Mouse (Mus musculus): Measurements from ENCODE around the gene Cltc. TPM values are rescaled to one million over a fixed set of nuclear protein-coding genes. Genes with fewer than 3 reads are reported as not detected.
"Not testable (repeated sequence)": the region's sequence is repeated elsewhere in the genome, so short reads cannot be mapped to it uniquely, and the experiment has no call there.

Gene Cltc
- polyA plus RNA-seq, 1 experiment: 453 TPM

DNA sequence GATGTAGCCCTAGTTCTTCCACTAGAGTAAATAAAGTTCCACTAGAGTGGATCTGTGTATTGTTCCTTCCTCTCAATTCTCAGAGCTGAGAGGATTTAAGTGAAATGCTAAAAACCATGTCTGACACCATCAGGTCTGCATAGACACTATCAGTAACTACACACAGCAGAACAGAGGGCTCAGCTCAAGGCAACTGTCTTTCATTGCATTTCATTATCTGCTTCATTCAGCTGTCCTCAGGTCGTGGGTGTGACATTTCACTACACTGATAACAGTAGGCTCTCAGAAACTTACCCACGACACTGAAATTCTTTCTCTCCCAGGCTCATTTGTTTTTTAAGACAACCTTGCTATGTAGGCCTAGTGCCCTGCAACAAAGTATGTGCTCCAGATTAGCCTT is 14.8 kb downstream of the Cltc start:
- Histone ChIP-seq H3K4me1 (ENCODE audit: control insufficient read depth, insufficient read depth, low read length) (peaks cover 3% of the 10 kb centered on the region), H3K27me3 (ENCODE audit: control insufficient read depth, insufficient read depth, low read length, poor library complexity, severe bottlenecking) (no peaks in the 10 kb centered on the region), H3K36me3 (ENCODE audit: control insufficient read depth, insufficient read depth, low read length, poor library complexity, severe bottlenecking) (no peaks in the 10 kb centered on the region; the same call in 1 of the 2 replicates), H3K4me3 (ENCODE audit: low read depth, low read length) (no peak overlapping the region), H3K9me3 (replicated peaks; ENCODE audit: control insufficient read depth, insufficient read depth, low read length, poor library complexity, severe bottlenecking) (no peaks in the 10 kb centered on the region), H3K27ac (ENCODE audit: insufficient read depth, low read length) (no peak overlapping the region), H3K9ac (ENCODE audit: low read depth, poor library complexity, severe bottlenecking) (no peak overlapping the region)
- no peak for TF ChIP-seq POLR2A (IDR thresholded peaks at IDR 0.05; ENCODE audit: insufficient read depth, low read length)

GRCm38 (mm10) chr11:86741505-86741904 is 15.9 kb downstream of the Cltc start:
- Histone ChIP-seq H3K36me3 (ENCODE audit: control insufficient read depth, insufficient read depth, low read length, poor library complexity, severe bottlenecking) (peaks cover 5% of the 10 kb centered on the region), H3K27ac (ENCODE audit: insufficient read depth, low read length) (no peak overlapping the region), H3K4me3 (ENCODE audit: low read depth, low read length) (no peak overlapping the region), H3K4me1 (ENCODE audit: control insufficient read depth, insufficient read depth, low read length) (peaks cover 3% of the 10 kb centered on the region), H3K9ac (ENCODE audit: low read depth, poor library complexity, severe bottlenecking) (no peak overlapping the region), H3K9me3 (replicated peaks; ENCODE audit: control insufficient read depth, insufficient read depth, low read length, poor library complexity, severe bottlenecking) (no peaks in the 10 kb centered on the region), H3K27me3 (ENCODE audit: control insufficient read depth, insufficient read depth, low read length, poor library complexity, severe bottlenecking) (no peaks in the 10 kb centered on the region)
- TF ChIP-seq CTCF (IDR thresholded peaks at IDR 0.05; ENCODE audit: low read depth, low read length) (no peak), EP300 (IDR thresholded peaks at IDR 0.05; ENCODE audit: insufficient read depth, low read depth, low read length) (no peak), POLR2A (IDR thresholded peaks at IDR 0.05; ENCODE audit: insufficient read depth, low read length) (no peak)

DNA sequence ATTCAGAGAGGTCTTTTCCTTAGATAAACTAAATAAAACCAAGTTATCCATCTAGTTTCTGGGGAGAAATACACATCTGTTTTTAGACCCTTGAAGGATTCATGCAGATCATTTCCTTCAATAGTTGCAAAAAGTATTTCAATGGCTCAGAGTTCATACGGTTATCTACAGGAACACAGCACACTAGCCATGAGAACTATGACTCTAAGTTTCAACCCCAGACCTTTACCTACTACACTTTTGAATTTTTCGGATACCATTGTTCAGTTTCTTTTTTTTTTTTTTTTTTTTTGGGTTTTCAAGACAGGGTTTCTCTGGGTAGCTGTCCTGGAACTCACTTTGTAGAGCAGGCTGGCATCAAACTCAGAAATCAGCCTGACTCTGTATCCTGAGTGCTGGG is 17.9 kb downstream of the Cltc start:
- Histone ChIP-seq H3K4me1 (ENCODE audit: control insufficient read depth, insufficient read depth, low read length) (peaks cover 3% of the 10 kb centered on the region), H3K9me3 (replicated peaks; ENCODE audit: control insufficient read depth, insufficient read depth, low read length, poor library complexity, severe bottlenecking) (no peaks in the 10 kb centered on the region), H3K9ac (ENCODE audit: low read depth, poor library complexity, severe bottlenecking) (no peak overlapping the region), H3K27ac (ENCODE audit: insufficient read depth, low read length) (no peak overlapping the region), H3K36me3 (ENCODE audit: control insufficient read depth, insufficient read depth, low read length, poor library complexity, severe bottlenecking) (peaks cover 16% of the 10 kb centered on the region), H3K4me3 (ENCODE audit: low read depth, low read length) (no peak overlapping the region), H3K27me3 (ENCODE audit: control insufficient read depth, insufficient read depth, low read length, poor library complexity, severe bottlenecking) (no peaks in the 10 kb centered on the region)
- TF ChIP-seq EP300 (IDR thresholded peaks at IDR 0.05; ENCODE audit: insufficient read depth, low read depth, low read length) (no peak), POLR2A (IDR thresholded peaks at IDR 0.05; ENCODE audit: insufficient read depth, low read length) (no peak), CTCF (IDR thresholded peaks at IDR 0.05; ENCODE audit: low read depth, low read length) (no peak)

DNA sequence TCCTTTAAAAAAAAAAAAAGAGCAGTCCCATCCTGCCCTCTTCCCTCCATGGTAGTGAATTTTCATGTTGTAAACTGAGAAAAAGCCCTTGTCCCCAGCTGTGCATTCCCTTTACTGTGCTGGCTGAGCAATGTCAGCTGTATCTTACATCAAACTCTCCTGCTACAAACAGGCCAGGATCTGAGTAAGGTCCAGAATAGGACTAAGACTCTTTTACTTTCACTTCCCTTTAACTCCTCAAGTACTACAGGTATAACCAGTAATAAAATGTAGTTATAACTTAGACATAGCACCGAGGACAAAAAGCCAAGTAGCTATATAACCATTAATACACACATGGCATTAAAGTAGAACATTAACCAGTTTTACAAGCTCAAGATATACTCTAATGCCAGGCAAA is 18.4 kb downstream of the Cltc start:
- H3K4me3 ChIP-seq (ENCODE audit: low read depth, low read length): no peak overlapping the region
- H3K9ac ChIP-seq (ENCODE audit: low read depth, poor library complexity, severe bottlenecking): no peak overlapping the region
- TF ChIP-seq CTCF (IDR thresholded peaks at IDR 0.05; ENCODE audit: low read depth, low read length) (no peak), EP300 (IDR thresholded peaks at IDR 0.05; ENCODE audit: insufficient read depth, low read depth, low read length) (no peak), POLR2A (IDR thresholded peaks at IDR 0.05; ENCODE audit: insufficient read depth, low read length) (no peak)
- no peak overlapping the region for H3K27ac ChIP-seq (ENCODE audit: insufficient read depth, low read length)
- H3K9me3 ChIP-seq (replicated peaks; ENCODE audit: control insufficient read depth, insufficient read depth, low read length, poor library complexity, severe bottlenecking): no peaks in the 10 kb centered on the region
- peaks cover under 1% of the 10 kb centered on the region for H3K4me1 ChIP-seq (ENCODE audit: control insufficient read depth, insufficient read depth, low read length)
- H3K27me3 ChIP-seq (ENCODE audit: control insufficient read depth, insufficient read depth, low read length, poor library complexity, severe bottlenecking): no peaks in the 10 kb centered on the region
- H3K36me3 ChIP-seq (ENCODE audit: control insufficient read depth, insufficient read depth, low read length, poor library complexity, severe bottlenecking): peaks cover 17% of the 10 kb centered on the region

DNA sequence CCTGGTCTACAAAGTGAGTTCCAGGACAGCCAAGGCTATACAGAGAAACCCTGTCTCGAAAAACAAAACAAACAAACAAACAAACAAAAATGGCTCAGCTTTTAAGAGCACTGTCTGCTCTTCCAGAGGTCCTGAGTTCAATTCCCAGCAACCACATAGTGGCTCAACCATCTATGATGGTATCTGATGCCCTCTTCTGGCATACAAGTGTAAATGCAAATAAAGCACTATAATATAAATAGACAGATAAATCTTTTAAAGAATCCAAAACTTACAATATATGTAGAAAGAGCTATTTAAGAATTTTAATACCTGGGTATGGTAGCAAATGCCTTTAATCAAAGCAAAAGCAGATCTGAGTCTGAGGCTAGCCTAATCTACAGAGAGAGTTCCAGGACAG is 19.1 kb downstream of the Cltc start:
- H3K9me3 ChIP-seq (replicated peaks; ENCODE audit: control insufficient read depth, insufficient read depth, low read length, poor library complexity, severe bottlenecking); H3K27me3 ChIP-seq (ENCODE audit: control insufficient read depth, insufficient read depth, low read length, poor library complexity, severe bottlenecking); H3K27ac ChIP-seq (ENCODE audit: insufficient read depth, low read length); H3K4me3 ChIP-seq (ENCODE audit: low read depth, low read length); H3K9ac ChIP-seq (ENCODE audit: low read depth, poor library complexity, severe bottlenecking); H3K4me1 ChIP-seq (ENCODE audit: control insufficient read depth, insufficient read depth, low read length): not testable (repeated sequence)
- H3K36me3 ChIP-seq (ENCODE audit: control insufficient read depth, insufficient read depth, low read length, poor library complexity, severe bottlenecking): peaks cover 21% of the 10 kb centered on the region

DNA sequence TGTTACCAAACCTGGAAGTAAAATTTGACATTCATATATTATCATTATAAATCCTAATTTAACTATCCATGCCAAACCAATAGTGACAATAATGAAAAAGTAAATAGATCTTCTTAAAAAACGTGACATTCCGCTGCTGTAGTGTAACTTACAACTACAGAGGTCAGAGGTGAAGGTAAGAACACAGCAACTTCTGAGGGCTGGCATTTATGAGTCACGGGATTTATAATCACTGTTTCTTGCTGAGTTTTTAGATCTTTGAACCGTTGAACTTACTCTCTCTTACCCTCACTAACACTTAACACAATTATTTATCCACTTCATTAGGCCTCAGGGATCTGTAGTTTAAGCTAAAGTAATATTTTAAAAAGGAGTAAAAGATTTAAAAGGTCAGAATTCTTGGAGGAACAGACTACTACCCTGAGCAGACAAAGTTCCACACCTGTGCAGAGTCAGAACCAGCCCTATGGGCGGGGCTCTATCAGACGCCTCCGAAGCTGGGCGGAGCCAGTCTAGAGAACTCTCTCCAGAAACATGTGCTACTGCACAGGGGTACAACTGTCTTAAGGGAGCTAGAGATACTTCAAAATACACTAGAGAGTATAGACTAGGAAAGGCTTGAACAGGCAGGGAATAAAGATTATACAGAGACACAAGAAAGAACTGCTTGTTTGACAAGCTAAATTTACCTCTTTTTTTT is 19.9 kb downstream of the Cltc start:
- Histone ChIP-seq H3K4me3 (ENCODE audit: low read depth, low read length) (no peak overlapping the region), H3K27me3 (ENCODE audit: control insufficient read depth, insufficient read depth, low read length, poor library complexity, severe bottlenecking) (no peaks in the 10 kb centered on the region), H3K27ac (ENCODE audit: insufficient read depth, low read length) (no peak overlapping the region), H3K9ac (ENCODE audit: low read depth, poor library complexity, severe bottlenecking) (no peak overlapping the region), H3K36me3 (ENCODE audit: control insufficient read depth, insufficient read depth, low read length, poor library complexity, severe bottlenecking) (peaks cover 22% of the 10 kb centered on the region), H3K9me3 (replicated peaks; ENCODE audit: control insufficient read depth, insufficient read depth, low read length, poor library complexity, severe bottlenecking) (no peaks in the 10 kb centered on the region), H3K4me1 (ENCODE audit: control insufficient read depth, insufficient read depth, low read length) (no peaks in the 10 kb centered on the region)
- no peak for TF ChIP-seq EP300 (IDR thresholded peaks at IDR 0.05; ENCODE audit: insufficient read depth, low read depth, low read length)
- no peak for TF ChIP-seq CTCF (IDR thresholded peaks at IDR 0.05; ENCODE audit: low read depth, low read length)
- TF ChIP-seq POLR2A (IDR thresholded peaks at IDR 0.05; ENCODE audit: insufficient read depth, low read length): no peak
